Mouse (Mus musculus) Patski (cell line): Measurements from ENCODE around the gene Sumo2. TPM values are rescaled to one million over a fixed set of nuclear protein-coding genes. Genes with fewer than 3 reads are reported as not detected.
"Not testable (repeated sequence)": the region's sequence is repeated elsewhere in the genome, so short reads cannot be mapped to it uniquely, and the experiment has no call there.

Experiments used
- ATAC-seq: fragments of 100-300 bp; one replicate; pipeline ENCODE4 v1.8.0; 2021
- CTCF ChIA-PET: fragments of 350-600 bp; sonication (Branson Sonifier 250); formaldehyde crosslinking; loops from one replicate; lab custom pipeline; 2022; ENCODE audit warnings: inconsistent platforms; lab: Charles Lee
- POLR2A ChIA-PET: fragments of 350-600 bp; sonication (Branson Sonifier 250); formaldehyde crosslinking; loops from one replicate; lab custom pipeline; 2022; ENCODE audit warnings: antibody characterized with exemption, inconsistent platforms; lab: Charles Lee
- DNase-seq: peaks from one replicate; pipeline ENCODE4 v3.0.0-alpha.2; 2011; ENCODE audit warnings: low read depth, low spot score
- H3K27me3 ChIP-seq: fragments of 371-371 bp; one replicate; pipeline ENCODE4 v1.5.1; 2021
- CTCF ChIP-seq: fragments of 100-300 bp; IDR thresholded peaks from one replicate; pipeline ENCODE4 v1.5.1; 2021
- in situ Hi-C: fragments of 300-500 bp; cut with MboI; formaldehyde crosslinking; loops from 3 replicates; pipeline ENCODE4 v1.11.1; 2018; ENCODE audit warnings: low pct_unique_long_range_greater_than_20kb, mixed read lengths
- polyA plus RNA-seq: library from polyadenylated mRNA; unstranded; gene quantifications from one replicate; pipeline ENCODE4 v1.2.3, GENCODE M21; 2021

Sumo2 gene
- polyA plus RNA-seq, 1 experiment from 2014 or later: 381 TPM

DNA sequence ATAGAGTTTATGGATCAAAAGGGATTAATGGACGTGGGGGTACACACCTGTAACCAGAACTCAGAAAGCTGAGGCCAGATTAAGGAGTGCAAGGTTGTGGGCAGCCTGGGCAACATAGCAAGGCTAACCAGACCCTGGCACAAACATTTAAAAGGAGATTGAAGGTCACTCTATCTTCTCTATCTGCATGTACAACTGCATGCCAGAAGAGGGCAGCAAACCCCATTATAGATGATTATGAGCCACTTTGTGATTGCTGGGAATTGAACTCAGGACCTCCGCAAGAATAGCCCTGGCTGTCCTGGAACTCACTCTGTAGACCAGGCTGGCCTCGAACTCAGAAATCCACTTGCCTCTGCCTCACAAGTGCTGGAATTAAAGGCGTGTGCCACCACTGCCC is 16.7 kb upstream of the Sumo2 start:
- CTCF ChIA-PET: interaction anchor here (0.7 to 0.8 kb wide), 2 partner anchors 9 to 20 kb away, joined by 3 to 5 read pairs; no protein-coding TSS in a partner anchor
- TF ChIP-seq CTCF: peak; percentile 69
- in situ Hi-C loops: no loop called here
- ATAC-seq (no peak), DNase-seq (no peak)
- POLR2A ChIA-PET: no interaction called here
- H3K27me3 ChIP-seq: peaks cover 12% of the 10 kb centered on the region

GRCm38 (mm10) chr11:115543571-115543970 is 7.5 kb upstream of the Sumo2 start:
- ATAC-seq: no peak
- POLR2A ChIA-PET: interaction anchor here (0.6 kb wide), 1 partner anchor 1818 kb away, joined by 5 read pairs; no protein-coding TSS in a partner anchor
- no peak for DNase-seq
- CTCF ChIA-PET: no interaction called here
- peaks cover 15% of the 10 kb centered on the region for H3K27me3 ChIP-seq
- in situ Hi-C loops: no loop called here
- TF ChIP-seq CTCF: no peak

- TF ChIP-seq CTCF: peak; percentile 47
- DNase-seq: no peak
- in situ Hi-C loops: no loop called here
- H3K27me3 ChIP-seq: no peaks in the 10 kb centered on the region
- ChIA-PET CTCF (interaction anchor here (1.2 kb wide), 1 partner anchor 12 kb away, joined by 5 read pairs; no protein-coding TSS in a partner anchor), POLR2A (no interaction called here)
- no peak for ATAC-seq
Measured at GRCm38 (mm10) chr11:115538045-115538444, 2.0 kb upstream of the Sumo2 start.

- DNase-seq: no peak
- in situ Hi-C loops: no loop called here
- ChIA-PET POLR2A (interaction anchor here (0.8 to 1.4 kb wide), 2 partner anchors 22 to 314 kb away, joined by 4 to 6 read pairs; partner anchors contain the start of gene Jpt1), CTCF (no interaction called here)
- ATAC-seq: no peak
- no peaks in the 10 kb centered on the region for H3K27me3 ChIP-seq
- TF ChIP-seq CTCF: no peak
Measured at GRCm38 (mm10) chr11:115536856-115537568, 936 bp upstream of the Sumo2 start.

DNA sequence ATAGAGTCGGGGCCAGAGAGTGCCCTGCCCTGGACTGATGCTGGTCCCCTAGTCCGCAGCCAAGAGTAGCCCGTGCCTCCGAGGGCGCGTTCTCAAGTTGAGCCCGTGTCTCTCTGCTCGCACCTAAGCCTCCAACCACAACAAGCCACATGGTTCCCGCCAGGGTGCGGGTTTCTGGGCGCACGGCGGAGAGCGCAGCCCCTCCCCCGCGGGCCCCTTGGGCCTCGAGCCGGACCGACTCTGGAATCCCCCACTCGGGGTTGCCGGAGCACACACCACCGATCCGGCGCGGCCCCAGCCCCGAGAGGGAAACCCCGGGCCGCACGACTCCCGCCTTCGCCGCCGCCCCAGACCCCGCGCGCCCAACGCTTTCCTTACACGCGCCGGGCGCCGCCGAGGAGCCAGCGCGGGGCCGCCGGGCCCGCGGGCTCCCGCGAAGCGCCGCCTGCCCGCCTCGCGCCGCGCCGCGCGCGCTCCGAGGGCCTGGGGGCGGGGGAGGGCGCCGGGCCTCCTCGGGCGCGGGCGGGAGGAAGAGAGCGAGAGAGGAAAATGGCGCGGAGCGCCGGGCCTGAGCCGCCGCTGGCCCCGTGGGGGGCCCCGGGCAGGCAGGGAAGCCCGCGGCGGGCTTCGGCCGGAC is 557 bp downstream of the Sumo2 start:
- CTCF ChIA-PET: interaction anchor here (1.2 kb wide), 1 partner anchor 15 kb away, joined by 3 read pairs; no protein-coding TSS in a partner anchor
- H3K27me3 ChIP-seq: no peaks in the 10 kb centered on the region
- in situ Hi-C loops: no loop called here
- POLR2A ChIA-PET: interaction anchor here (1.1 to 1.4 kb wide), 3 partner anchors 10 to 44 kb away, joined by 3 to 6 read pairs (median 5); partner anchors contain the start of genes Jpt1 and Nt5c
- no peak for TF ChIP-seq CTCF
- DNase-seq (no peak), ATAC-seq (peak; percentile 55)

DNA sequence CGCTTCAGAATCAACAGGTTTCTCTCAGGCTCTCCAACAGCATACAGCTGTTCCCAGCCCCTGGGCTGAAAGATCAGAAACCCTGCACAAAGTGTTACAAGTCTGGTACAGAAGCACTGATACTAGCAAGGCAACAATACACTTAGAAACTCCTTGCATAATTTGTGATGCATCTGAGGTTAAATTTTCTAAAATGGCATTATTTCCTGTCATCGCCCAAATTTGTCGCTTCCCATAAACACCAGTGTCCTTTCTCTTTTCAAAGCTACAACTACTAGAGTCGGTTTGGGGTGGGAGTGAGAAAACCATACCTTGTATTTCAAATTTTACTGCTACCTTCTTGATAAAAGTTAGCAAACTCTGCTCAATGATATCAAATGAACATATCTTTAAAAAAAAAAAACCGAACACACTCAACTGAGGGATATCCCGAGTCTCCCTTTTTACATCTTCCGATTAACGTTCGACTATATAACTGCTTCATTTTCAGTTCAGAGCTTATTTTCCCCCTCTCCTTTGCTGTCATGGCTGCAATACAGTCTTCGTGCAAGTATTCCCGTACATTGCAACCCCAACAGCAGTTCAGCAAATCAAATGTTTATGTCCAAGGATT is 1.2 kb downstream of the Sumo2 start:
- POLR2A ChIA-PET: interaction anchor here (1.1 to 1.4 kb wide), 2 partner anchors 10 to 44 kb away, joined by 3 to 5 read pairs; partner anchors contain the start of gene Nt5c
- no peak for TF ChIP-seq CTCF
- no peak for ATAC-seq
- in situ Hi-C loops: no loop called here
- CTCF ChIA-PET: interaction anchor here (1.2 kb wide), 1 partner anchor 14 kb away, joined by 3 read pairs; no protein-coding TSS in a partner anchor
- H3K27me3 ChIP-seq: no peaks in the 10 kb centered on the region
- DNase-seq: no peak

- in situ Hi-C loops, H3K27me3 ChIP-seq, DNase-seq, ATAC-seq: not testable (repeated sequence)
- ChIA-PET POLR2A (interaction anchor here (1.3 kb wide), 1 partner anchor 12 kb away, joined by 4 read pairs; the partner anchor contains the start of gene Jpt1), CTCF (interaction anchor here (1.0 kb wide), 1 partner anchor 37 kb away, joined by 3 read pairs; no protein-coding TSS in a partner anchor)
Measured at GRCm38 (mm10) chr11:115526446-115526845, 9.6 kb downstream of the Sumo2 start.

DNA sequence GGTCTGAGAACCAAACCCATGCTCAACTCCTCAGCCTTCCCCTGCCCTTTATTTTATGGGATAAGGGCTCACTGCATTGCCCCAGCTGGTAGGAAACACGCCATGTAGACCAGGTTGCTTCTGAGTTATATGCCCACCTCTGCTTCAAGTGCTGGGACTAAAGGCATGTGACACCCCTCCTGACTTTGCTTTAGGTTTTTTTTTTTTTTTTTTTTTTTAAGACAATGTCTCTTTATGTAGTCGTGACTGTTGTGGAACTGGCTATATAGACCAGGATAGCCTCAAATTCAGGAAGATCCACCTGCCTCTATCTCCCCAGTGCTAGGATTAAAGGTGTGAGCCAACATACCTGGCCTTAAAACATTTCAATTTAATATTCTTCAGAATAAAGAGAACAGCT is 13.4 kb downstream of the Sumo2 start:
- no peak for TF ChIP-seq CTCF
- in situ Hi-C loops: no loop called here
- no peak for ATAC-seq
- ChIA-PET POLR2A (no interaction called here), CTCF (no interaction called here)
- no peak for DNase-seq
- no peaks in the 10 kb centered on the region for H3K27me3 ChIP-seq

GRCm38 (mm10) chr11:115522238-115522637 is 13.8 kb downstream of the Sumo2 start:
- TF ChIP-seq CTCF: no peak
- DNase-seq (no peak), ATAC-seq (no peak)
- ChIA-PET CTCF (no interaction called here), POLR2A (no interaction called here)
- in situ Hi-C loops: no loop called here
- H3K27me3 ChIP-seq: no peaks in the 10 kb centered on the region

DNA sequence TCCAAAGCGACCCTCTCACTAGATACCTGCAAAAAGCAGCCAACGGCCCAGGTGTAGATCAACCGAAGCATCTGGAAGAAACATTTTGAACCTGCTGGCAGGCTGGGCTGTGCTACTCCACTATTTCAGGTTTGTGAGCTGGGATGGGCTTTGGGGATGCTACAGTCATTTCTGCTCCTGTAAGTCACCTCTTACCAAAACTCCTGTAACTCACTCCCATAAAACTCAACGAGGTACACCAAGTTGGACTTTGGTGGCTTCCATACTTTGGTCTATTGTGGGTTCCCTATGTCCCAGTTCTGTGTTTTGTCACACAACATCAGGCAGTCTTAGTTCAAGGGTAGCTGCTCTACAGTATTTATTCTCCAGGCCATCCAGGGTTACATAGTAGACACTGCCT is 15.0 kb downstream of the Sumo2 start:
- ATAC-seq: no peak
- no peaks in the 10 kb centered on the region for H3K27me3 ChIP-seq
- POLR2A ChIA-PET: no interaction called here
- DNase-seq: no peak
- CTCF ChIA-PET: interaction anchor here (0.9 kb wide), 1 partner anchor 14 kb away, joined by 3 read pairs; no protein-coding TSS in a partner anchor
- in situ Hi-C loops: no loop called here
- TF ChIP-seq CTCF: no peak
